Mouse (Mus musculus) liver, embryonic 13.5 days (tissue): Measurements from ENCODE around the gene Faap20. TPM values are rescaled to one million over a fixed set of nuclear protein-coding genes. Genes with fewer than 3 reads are reported as not detected.

Experiments
- ATAC-seq: fragments of 200-750 bp; cut with Nextera tagmentation; 2 replicates; pipeline ENCODE4 v1.8.0; 2017; ENCODE audit warnings: low read depth, mild to moderate bottlenecking, moderate number of reproducible peaks, moderate library complexity
- DNase-seq: peaks from one replicate; pipeline ENCODE4 v3.0.0; 2022
- H3K27ac ChIP-seq: fragments of 300-500 bp; sonication (generic); 2 replicates; pipeline ENCODE4 v1.5.1; 2015; ENCODE audit warnings: moderate library complexity, mild to moderate bottlenecking, inconsistent platforms
- H3K27me3 ChIP-seq: fragments of 300-500 bp; sonication (generic); 2 replicates; pipeline ENCODE4 v1.6.1; 2015; ENCODE audit warnings: mild to moderate bottlenecking, inconsistent platforms
- H3K36me3 ChIP-seq: fragments of 300-500 bp; sonication (generic); 2 replicates; pipeline ENCODE4 v1.6.1; 2015; ENCODE audit warnings: mild to moderate bottlenecking, inconsistent platforms
- H3K4me1 ChIP-seq: fragments of 300-500 bp; sonication (generic); replicated peaks from 2 replicates; pipeline ENCODE4 v1.6.1; 2015; ENCODE audit warnings: inconsistent platforms
- H3K4me2 ChIP-seq: fragments of 300-500 bp; sonication (generic); 2 replicates; pipeline ENCODE4 v1.6.1; 2015; ENCODE audit warnings: inconsistent platforms, mild to moderate bottlenecking, moderate library complexity
- H3K4me3 ChIP-seq: fragments of 300-500 bp; sonication (generic); replicated peaks from 2 replicates; pipeline ENCODE4 v1.5.1; 2015; ENCODE audit warnings: mild to moderate bottlenecking, inconsistent platforms
- H3K9ac ChIP-seq: fragments of 300-500 bp; sonication (generic); 2 replicates; pipeline ENCODE4 v1.6.1; 2015; ENCODE audit warnings: mild to moderate bottlenecking, inconsistent platforms
- H3K9me3 ChIP-seq: fragments of 300-500 bp; sonication (generic); replicated peaks from 2 replicates; pipeline ENCODE4 v1.6.1; 2016; ENCODE audit warnings: inconsistent platforms
- WGBS: fragments of 180-500 bp; shearing (Covaris S2); methylation state at CpG from one replicate; pipeline ENCODE4 v1.1.7; 2015; ENCODE audit not compliant: insufficient replicate concordance; 5-methylcytosine and 5-hydroxymethylcytosine counted together
- polyA plus RNA-seq: library from polyadenylated mRNA; unstranded; fragments of >200 nt; fragmentation: Nextera tagmentation; extraction: Ambion mirVana; gene quantifications from 2 replicates; pipeline ENCODE4 v1.2.1, GENCODE M21; 2015

Gene Faap20
- polyA plus RNA-seq, 1 experiment from 2014 or later: 23.4 TPM

- Histone ChIP-seq H3K9me3 (no peaks in the 10 kb centered on the region), H3K4me2 (no peak overlapping the region), H3K4me1 (no peaks in the 10 kb centered on the region), H3K4me3 (no peak overlapping the region), H3K27ac (no peak overlapping the region), H3K36me3 (no peaks in the 10 kb centered on the region), H3K27me3 (no peaks in the 10 kb centered on the region), H3K9ac (no peak overlapping the region)
- WGBS: 77% methylated on average over 7 of the region's 7 CpGs
- ATAC-seq: no peak
- no peak for DNase-seq
Observed at GRCm38 (mm10) chr4:155290045-155290444, 40.4 kb downstream of the Faap20 start.

GRCm38 (mm10) chr4:155292863-155293262 is 43.3 kb downstream of the Faap20 start:
- WGBS: 70% methylated on average over 10 of the region's 10 CpGs
- H3K4me1 ChIP-seq: no peaks in the 10 kb centered on the region
- no peak overlapping the region for H3K4me3 ChIP-seq
- H3K9me3 ChIP-seq: no peaks in the 10 kb centered on the region
- no peak overlapping the region for H3K4me2 ChIP-seq
- no peak overlapping the region for H3K27ac ChIP-seq
- H3K36me3 ChIP-seq: no peaks in the 10 kb centered on the region
- DNase-seq: no peak
- no peak for ATAC-seq
- no peak overlapping the region for H3K9ac ChIP-seq
- no peaks in the 10 kb centered on the region for H3K27me3 ChIP-seq

- H3K36me3 ChIP-seq: no peaks in the 10 kb centered on the region
- 74% methylated on average over 14 of the region's 14 CpGs for WGBS
- no peak overlapping the region for H3K4me2 ChIP-seq
- DNase-seq (no peak), ATAC-seq (no peak)
- no peak overlapping the region for H3K27ac ChIP-seq
- no peaks in the 10 kb centered on the region for H3K4me1 ChIP-seq
- no peak overlapping the region for H3K9ac ChIP-seq
- H3K27me3 ChIP-seq: no peaks in the 10 kb centered on the region
- H3K4me3 ChIP-seq: no peak overlapping the region
- H3K9me3 ChIP-seq: no peaks in the 10 kb centered on the region
Observed at GRCm38 (mm10) chr4:155294381-155294780, 44.8 kb downstream of the Faap20 start.

- Histone ChIP-seq H3K4me3 (no peak overlapping the region), H3K27me3 (no peaks in the 10 kb centered on the region), H3K9me3 (no peaks in the 10 kb centered on the region), H3K4me1 (no peaks in the 10 kb centered on the region), H3K27ac (no peak overlapping the region), H3K4me2 (no peak overlapping the region), H3K9ac (no peak overlapping the region), H3K36me3 (no peaks in the 10 kb centered on the region)
- no peak for ATAC-seq
- DNase-seq: no peak
- WGBS: 58% methylated on average over 10 of the region's 10 CpGs
Observed at GRCm38 (mm10) chr4:155295026-155295590, 45.5 kb downstream of the Faap20 start.

- no peak for ATAC-seq
- 44% methylated on average over 4 of the region's 4 CpGs for WGBS
- no peaks in the 10 kb centered on the region for H3K4me1 ChIP-seq
Observed at GRCm38 (mm10) chr4:155295996-155296395, 46.4 kb downstream of the Faap20 start.

GRCm38 (mm10) chr4:155297057-155297456 is 47.5 kb downstream of the Faap20 start:
- WGBS: 41% methylated on average over 2 of the region's 2 CpGs
- no peak overlapping the region for H3K9ac ChIP-seq
- no peaks in the 10 kb centered on the region for H3K36me3 ChIP-seq
- no peak overlapping the region for H3K27ac ChIP-seq
- no peaks in the 10 kb centered on the region for H3K9me3 ChIP-seq
- ATAC-seq (no peak), DNase-seq (no peak)
- no peak overlapping the region for H3K4me2 ChIP-seq
- no peaks in the 10 kb centered on the region for H3K27me3 ChIP-seq
- H3K4me3 ChIP-seq: no peak overlapping the region
- no peaks in the 10 kb centered on the region for H3K4me1 ChIP-seq

More at GRCm38 (mm10) chr4:155295996-155296395, 46.4 kb downstream of the Faap20 start:
- DNase-seq: no peak
- no peaks in the 10 kb centered on the region for H3K9me3 ChIP-seq
- no peak overlapping the region for H3K27ac ChIP-seq
- H3K9ac ChIP-seq: no peak overlapping the region
- H3K4me2 ChIP-seq: no peak overlapping the region
- no peaks in the 10 kb centered on the region for H3K36me3 ChIP-seq
- no peaks in the 10 kb centered on the region for H3K27me3 ChIP-seq
- H3K4me3 ChIP-seq: no peak overlapping the region

GRCm38 (mm10) chr4:155298826-155299225 is 49.2 kb downstream of the Faap20 start:
- Histone ChIP-seq H3K36me3 (no peaks in the 10 kb centered on the region), H3K4me3 (no peak overlapping the region), H3K4me1 (no peaks in the 10 kb centered on the region), H3K27me3 (no peaks in the 10 kb centered on the region), H3K4me2 (no peak overlapping the region), H3K9me3 (no peaks in the 10 kb centered on the region), H3K9ac (no peak overlapping the region), H3K27ac (no peak overlapping the region)
- WGBS: 59% methylated on average over 4 of the region's 4 CpGs
- ATAC-seq (no peak), DNase-seq (no peak)

GRCm38 (mm10) chr4:155300421-155301097 is 51.0 kb downstream of the Faap20 start:
- Histone ChIP-seq H3K27ac (no peak overlapping the region), H3K4me1 (no peaks in the 10 kb centered on the region), H3K9me3 (no peaks in the 10 kb centered on the region), H3K9ac (no peak overlapping the region), H3K27me3 (no peaks in the 10 kb centered on the region), H3K4me2 (no peak overlapping the region), H3K36me3 (no peaks in the 10 kb centered on the region), H3K4me3 (no peak overlapping the region)
- ATAC-seq (no peak), DNase-seq (no peak)
- WGBS: 55% methylated on average over 21 of the region's 21 CpGs

GRCm38 (mm10) chr4:155301098-155301447 is 51.5 kb downstream of the Faap20 start:
- 83% methylated on average over 7 of the region's 7 CpGs for WGBS
- no peaks in the 10 kb centered on the region for H3K27me3 ChIP-seq

GRCm38 (mm10) chr4:155301965-155302364 is 52.4 kb downstream of the Faap20 start:
- H3K4me3 ChIP-seq: no peak overlapping the region
- no peak for ATAC-seq
- no peak overlapping the region for H3K27ac ChIP-seq
- H3K27me3 ChIP-seq: no peaks in the 10 kb centered on the region
- peaks cover 4% of the 10 kb centered on the region; the same call in 1 of the 2 replicates for H3K4me1 ChIP-seq
- no peak for DNase-seq
- 54% methylated on average over 4 of the region's 4 CpGs for WGBS
- H3K36me3 ChIP-seq: no peaks in the 10 kb centered on the region
- H3K4me2 ChIP-seq: no peak overlapping the region
- H3K9ac ChIP-seq: no peak overlapping the region
- no peaks in the 10 kb centered on the region for H3K9me3 ChIP-seq

More at GRCm38 (mm10) chr4:155301098-155301447, 51.5 kb downstream of the Faap20 start:
- no peak for DNase-seq
- H3K9ac ChIP-seq: no peak overlapping the region
- no peaks in the 10 kb centered on the region for H3K36me3 ChIP-seq
- ATAC-seq: no peak
- no peaks in the 10 kb centered on the region for H3K9me3 ChIP-seq
- no peak overlapping the region for H3K4me3 ChIP-seq
- no peaks in the 10 kb centered on the region for H3K4me1 ChIP-seq
- no peak overlapping the region for H3K27ac ChIP-seq
- no peak overlapping the region for H3K4me2 ChIP-seq

GRCm38 (mm10) chr4:155304508-155305096 is 55.0 kb downstream of the Faap20 start:
- H3K9ac ChIP-seq: no peak overlapping the region
- no peak for DNase-seq
- H3K9me3 ChIP-seq: no peaks in the 10 kb centered on the region
- H3K4me3 ChIP-seq: no peak overlapping the region
- WGBS: 62% methylated on average over 7 of the region's 7 CpGs
- peaks cover 10% of the 10 kb centered on the region for H3K4me1 ChIP-seq
- no peaks in the 10 kb centered on the region for H3K36me3 ChIP-seq
- H3K4me2 ChIP-seq: no peak overlapping the region
- no peak for ATAC-seq
- H3K27me3 ChIP-seq: no peaks in the 10 kb centered on the region
- no peak overlapping the region for H3K27ac ChIP-seq
